Comparison of ENCODE assay signal across 19 mouse cellular contexts in genomic region chr9:25289796-25290195, GRCm38 (mm10). TPM values are rescaled to one million over a fixed set of nuclear protein-coding genes. Genes with fewer than 3 reads are reported as not detected.
DNase-seq lines count a peak whose midpoint lies in the region; ATAC-seq lines count a peak whose summit lies in the region.
"Had no signal": no experiment of that assay in that cellular context is flagged by ENCODE, and none has a peak within 500 bp of the region (broad histone marks: within the 10 kb centered on the region; RNA-seq: fewer than 3 reads in every experiment).

No protein-coding gene starts in this region.

- H3K36me3 ChIP-seq in kidney, embryonic 16.5 days (ENCODE audit: insufficient read depth, low read length), result peaks cover 17% of the 10 kb centered on the region

- no peak overlapping the region for H3K9ac ChIP-seq in kidney, embryonic 16.5 days (replicated peaks; ENCODE audit: low read length)
- H3K9ac ChIP-seq: embryonic facial prominence, embryonic 15.5 days; heart, embryonic 12.5 days had no signal

- ATAC-seq in kidney, embryonic 16.5 days (ENCODE audit: low FRiP score, low TSS enrichment), result no peak
- ATAC-seq: forebrain, embryonic 14.5 days had no signal

- H3K9me3 ChIP-seq in kidney, embryonic 16.5 days (ENCODE audit: low read length), result no peaks in the 10 kb centered on the region
- H3K9me3 ChIP-seq: embryonic facial prominence, embryonic 15.5 days; forebrain, embryonic 10.5 days; heart, embryonic 12.5 days had no signal

- WGBS in kidney, embryonic 16.5 days, result 86% methylated on average over 1 of the region's 1 CpGs

- DNase-seq in kidney, adult 11 months, result peak; percentile 59
- DNase-seq in kidney, adult 18-20 months, result no peak
- no peak for DNase-seq in kidney, postnatal 10 days
- peak; percentile 24 for DNase-seq in kidney, postnatal 14 days
- no peak for DNase-seq in layer of hippocampus, postnatal 10 days (ENCODE audit: low spot score in 2 of 2)
- no peak for DNase-seq in left cerebral cortex, postnatal 4 days
- DNase-seq: adrenal gland, postnatal 10 days; cerebellum, adult 11 months; cerebellum, adult 8-10 months; cerebellum, postnatal 14 days; embryo, embryonic 11 days; gastrocnemius, adult 2 months; gastrocnemius, postnatal 25 days had no signal

- peak overlapping the region; percentile 7; the same call in 1 of the 2 replicates for H3K27ac ChIP-seq in kidney, embryonic 16.5 days (ENCODE audit: low read length)
- H3K27ac ChIP-seq: embryonic facial prominence, embryonic 15.5 days; forebrain, embryonic 10.5 days; gastrocnemius, adult 2 months had no signal

- no peaks in the 10 kb centered on the region for H3K4me1 ChIP-seq in kidney, embryonic 16.5 days (ENCODE audit: insufficient read depth, low read length)
- H3K4me1 ChIP-seq: embryonic facial prominence, embryonic 15.5 days; forebrain, embryonic 10.5 days had no signal

- H3K4me2 ChIP-seq in kidney, embryonic 16.5 days (replicated peaks; ENCODE audit: low read depth, low read length), result no peak overlapping the region
- H3K4me2 ChIP-seq: embryonic facial prominence, embryonic 15.5 days; heart, embryonic 12.5 days had no signal

- H3K27me3 ChIP-seq in kidney, embryonic 16.5 days (ENCODE audit: insufficient read depth, low read length), result no peaks in the 10 kb centered on the region
- H3K27me3 ChIP-seq: embryonic facial prominence, embryonic 15.5 days; heart, embryonic 12.5 days had no signal

- intact Hi-C loops in left cerebral cortex, postnatal 4 days (cut with DNase I), result loop anchor here (10.0 kb wide), 1 partner anchor 125 kb away; no protein-coding TSS in a partner anchor

- H3K4me3 ChIP-seq in kidney, embryonic 16.5 days (ENCODE audit: low read length), result no peak overlapping the region
- H3K4me3 ChIP-seq: embryonic facial prominence, embryonic 15.5 days; erythroblast, embryonic 14.5 days; forebrain, embryonic 10.5 days; gastrocnemius, adult 2 months; heart, embryonic 12.5 days had no signal

RNA-seq across cellular contexts. Expression of gene Sept7, which starts 37.6 kb away (rescaled TPM):
- polyA plus RNA-seq in kidney, embryonic 16.5 days (2015; fragmentation: Nextera tagmentation; extraction: Ambion mirVana), result 307 and 316 TPM in 2 replicates
- 100 to 1,000 TPM; 268 to 271 TPM for total RNA-seq in layer of hippocampus, postnatal 10 days (2021)
- total RNA-seq in left cerebral cortex, postnatal 4 days (2021), result 100 to 1,000 TPM; 219 to 231 TPM

Comparison
In these comparisons a context has a peak if more than half of its experiments do, and no peak if none do; other contexts are left out.
1. DNase-seq: peak in kidney, adult 11 months (single experiment) and kidney, postnatal 14 days (single experiment); none in kidney, adult 18-20 months (single experiment), kidney, postnatal 10 days (single experiment), layer of hippocampus, postnatal 10 days (0 of 2) and left cerebral cortex, postnatal 4 days (single experiment).